20 mouse cellular contexts compared by ENCODE assay signal in the genomic region with DNA sequence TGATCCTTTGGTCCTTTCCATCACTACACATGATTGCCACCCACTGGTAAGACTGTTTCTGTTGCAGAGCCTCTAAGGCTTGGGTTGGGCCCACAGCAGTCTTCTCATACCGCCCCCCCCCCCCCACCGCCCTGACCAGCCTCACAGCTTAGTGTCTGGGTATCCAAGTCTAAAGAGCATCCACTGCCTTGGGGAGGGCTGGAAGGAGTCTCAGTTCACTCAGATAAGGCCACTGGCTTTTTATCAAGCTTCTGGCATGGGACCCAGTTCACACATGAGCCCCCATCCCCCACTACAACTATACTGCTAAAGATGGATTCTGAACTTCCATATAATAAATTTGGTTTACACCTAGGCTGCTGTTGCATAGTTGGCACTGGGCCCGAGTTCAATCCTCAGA.
DNase-seq lines count a peak whose midpoint lies in the region; ATAC-seq and TF ChIP-seq lines count a peak whose summit lies in the region.
"Had no signal": no experiment of that assay in that cellular context is flagged by ENCODE, and none has a peak within 500 bp of the region (broad histone marks: within the 10 kb centered on the region; RNA-seq: fewer than 3 reads in every experiment).

No protein-coding gene starts in this region.

- no peak overlapping the region for H3K9ac ChIP-seq in forebrain, embryonic 14.5 days (ENCODE audit: low read length)
- H3K9ac ChIP-seq: embryonic facial prominence, embryonic 15.5 days; heart, embryonic 15.5 days; hindbrain, embryonic 15.5 days had no signal

- no peaks in the 10 kb centered on the region for H3K4me1 ChIP-seq in forebrain, embryonic 14.5 days (ENCODE audit: control insufficient read depth, insufficient read depth, low read length)
- no peaks in the 10 kb centered on the region for H3K4me1 ChIP-seq in forebrain, embryonic 10.5 days
- H3K4me1 ChIP-seq in testis, adult 2 months (ENCODE audit: control insufficient read depth, insufficient read depth, low read length): peaks cover 2% of the 10 kb centered on the region; the same call in 1 of the 2 replicates
- H3K4me1 ChIP-seq: embryonic facial prominence, embryonic 15.5 days; hindbrain, embryonic 15.5 days had no signal

- no peaks in the 10 kb centered on the region for H3K36me3 ChIP-seq in forebrain, embryonic 14.5 days (ENCODE audit: control insufficient read depth, insufficient read depth, low read length)
- H3K36me3 ChIP-seq in forebrain, embryonic 10.5 days (replicated peaks): no peaks in the 10 kb centered on the region
- H3K36me3 ChIP-seq in testis, adult 2 months (ENCODE audit: control insufficient read depth, insufficient read depth, low read length): no peaks in the 10 kb centered on the region
- H3K36me3 ChIP-seq: embryonic facial prominence, embryonic 15.5 days; heart, embryonic 10.5 days; heart, embryonic 15.5 days; hindbrain, embryonic 15.5 days had no signal

- no peak for TF ChIP-seq CTCF in testis, adult 2 months (IDR thresholded peaks at IDR 0.05; ENCODE audit: control insufficient read depth, insufficient read depth, insufficient replicate concordance, low read depth, low read length)

- WGBS in forebrain, embryonic 14.5 days: 83% methylated on average over 3 of the region's 3 CpGs
- 98% methylated on average over 3 of the region's 3 CpGs for WGBS in forebrain, embryonic 10.5 days

- peak; percentile 20 for DNase-seq in forebrain, embryonic 14.5 days (ENCODE audit: low spot score)
- DNase-seq in forebrain, embryonic 10.5 days (ENCODE audit: extremely low spot score, low spot score): no peak
- peak; percentile 8 for DNase-seq in kidney, postnatal 10 days
- DNase-seq in kidney, postnatal 25 days: no peak
- DNase-seq in testis, postnatal 10 days (ENCODE audit: low spot score): no peak
- DNase-seq in right cerebral cortex, postnatal 14 days: no peak
- DNase-seq in right cerebral cortex, postnatal 10 days (ENCODE audit: low spot score in 2 of 2): no peak
- DNase-seq: adrenal gland, postnatal 14 days; cerebellum, adult 18-20 months; cerebellum, adult 9-11 months; embryo, embryonic 11 days; gastrocnemius, postnatal 36 days; heart, adult 11 months had no signal

- H3K4me2 ChIP-seq in forebrain, embryonic 14.5 days (ENCODE audit: low read length): no peak overlapping the region
- H3K4me2 ChIP-seq: embryonic facial prominence, embryonic 15.5 days; heart, embryonic 15.5 days; hindbrain, embryonic 15.5 days had no signal

- H3K27me3 ChIP-seq in forebrain, embryonic 14.5 days (replicated peaks; ENCODE audit: control insufficient read depth, insufficient read depth, low read length): no peaks in the 10 kb centered on the region
- H3K27me3 ChIP-seq in forebrain, embryonic 10.5 days (ENCODE audit: poor library complexity, severe bottlenecking): no peaks in the 10 kb centered on the region
- H3K27me3 ChIP-seq in testis, adult 2 months (ENCODE audit: control insufficient read depth, insufficient read depth, low read length): no peaks in the 10 kb centered on the region
- H3K27me3 ChIP-seq: embryonic facial prominence, embryonic 15.5 days; heart, embryonic 15.5 days; hindbrain, embryonic 15.5 days had no signal

- H3K27ac ChIP-seq in forebrain, embryonic 14.5 days (ENCODE audit: low read depth, low read length): no peak overlapping the region
- H3K27ac ChIP-seq in forebrain, embryonic 10.5 days: no peak overlapping the region
- no peak overlapping the region for H3K27ac ChIP-seq in testis, adult 2 months (ENCODE audit: control insufficient read depth, insufficient read depth, low read depth, low read length)
- H3K27ac ChIP-seq: embryonic facial prominence, embryonic 15.5 days; heart, embryonic 10.5 days; heart, embryonic 15.5 days; hindbrain, embryonic 15.5 days had no signal

- ATAC-seq in forebrain, embryonic 14.5 days: no peak
- ATAC-seq: forebrain, embryonic 16.5 days had no signal

- peaks cover 3% of the 10 kb centered on the region; the same call in 1 of the 2 replicates for H3K9me3 ChIP-seq in forebrain, embryonic 14.5 days (replicated peaks; ENCODE audit: control insufficient read depth, low read length)
- H3K9me3 ChIP-seq in forebrain, embryonic 10.5 days: no peaks in the 10 kb centered on the region
- H3K9me3 ChIP-seq: heart, embryonic 10.5 days; heart, embryonic 15.5 days had no signal

- TF ChIP-seq POLR2A in testis, adult 2 months (IDR thresholded peaks at IDR 0.05; ENCODE audit: control insufficient read depth, low read depth, low read length): no peak

- H3K4me3 ChIP-seq in forebrain, embryonic 14.5 days (ENCODE audit: low read depth, low read length): no peak overlapping the region
- no peak overlapping the region for H3K4me3 ChIP-seq in forebrain, embryonic 10.5 days
- H3K4me3 ChIP-seq in testis, adult 2 months (ENCODE audit: control insufficient read depth, low read depth, low read length): peak overlapping the region; percentile 72
- H3K4me3 ChIP-seq: embryonic facial prominence, embryonic 15.5 days; erythroblast, embryonic 14.5 days; heart, embryonic 10.5 days; heart, embryonic 15.5 days; hindbrain, embryonic 15.5 days had no signal

Comparison
In these comparisons a context has a peak if more than half of its experiments do, and no peak if none do; other contexts are left out.
1. DNase-seq: peak in forebrain, embryonic 14.5 days (single experiment) and kidney, postnatal 10 days (single experiment); none in forebrain, embryonic 10.5 days (single experiment), kidney, postnatal 25 days (0 of 2), testis, postnatal 10 days (single experiment), right cerebral cortex, postnatal 14 days (single experiment) and right cerebral cortex, postnatal 10 days (0 of 2).